Mouse (Mus musculus) G1E (cell line): ENCODE measurements around the gene D630045J12Rik.

Source experiments
- CTCF ChIP-seq: IDR thresholded peaks from 2 replicates; pipeline ENCODE4 v1.5.1; 2012; ENCODE audit warnings: low read depth, low read length, inconsistent platforms, mixed read lengths
- GATA1 ChIP-seq: IDR thresholded peaks from 2 replicates; pipeline ENCODE4 v1.6.1; 2012; ENCODE audit warnings: borderline replicate concordance, low read length, inconsistent platforms, mixed read lengths
- POLR2AphosphoS5 ChIP-seq: IDR thresholded peaks from 2 replicates; pipeline ENCODE4 v1.6.1; 2012; ENCODE audit warnings: low read depth, low read length, inconsistent platforms; ENCODE audit not compliant: insufficient replicate concordance
- TAL1 ChIP-seq: conservative IDR thresholded peaks from 2 replicates; pipeline ENCODE4 v1.6.1; 2012; ENCODE audit warnings: low read depth, low read length, inconsistent platforms, mixed read lengths

GRCm38 (mm10) chr6:38261877-38262276, 8.1 kb upstream of the D630045J12Rik start:
- TF ChIP-seq CTCF (no peak), TAL1 (no peak), GATA1 (no peak), POLR2AphosphoS5 (no peak)
